Comparison of ENCODE assay signal across 15 mouse cellular contexts in the genomic region with DNA sequence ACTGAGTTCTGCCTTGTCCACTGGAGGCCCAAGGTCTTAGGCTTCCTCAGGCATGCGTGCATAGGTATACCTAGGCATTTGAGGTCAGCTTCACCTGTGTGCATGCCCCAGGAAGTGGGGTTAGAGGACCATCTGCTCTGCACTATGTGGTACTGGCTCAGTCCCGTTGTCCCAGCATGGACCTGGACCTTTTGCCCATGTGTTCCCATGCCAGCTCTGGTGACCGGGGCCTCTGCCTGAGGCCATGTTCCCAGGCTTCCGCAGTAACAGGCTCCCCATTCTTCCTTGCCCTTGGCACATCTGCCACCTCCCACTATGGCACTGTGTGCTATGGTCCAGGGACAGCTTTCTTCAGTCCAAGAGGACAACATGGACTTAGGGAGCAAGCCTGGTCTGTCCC. TPM values are rescaled to one million over a fixed set of nuclear protein-coding genes. Genes with fewer than 3 reads are reported as not detected.
A peak's percentile ranks its signal among the peaks of the same experiment; 100 is the strongest.
DNase-seq lines count a peak whose midpoint lies in the region; ATAC-seq and TF ChIP-seq lines count a peak whose summit lies in the region.
"Had no signal": no experiment of that assay in that cellular context is flagged by ENCODE, and none has a peak within 500 bp of the region (broad histone marks: within the 10 kb centered on the region; RNA-seq: fewer than 3 reads in every experiment).

No protein-coding gene starts in this region.

- H3K4me2 ChIP-seq in forebrain, postnatal 0 days (ENCODE audit: low read depth), result no peak overlapping the region
- H3K4me2 ChIP-seq in heart, embryonic 12.5 days, result no peak overlapping the region
- H3K4me2 ChIP-seq: embryonic facial prominence, embryonic 12.5 days; intestine, embryonic 15.5 days; liver, embryonic 11.5 days had no signal

- TF ChIP-seq CTCF in left cerebral cortex, adult 2 months (IDR thresholded peaks at IDR 0.05), result no peak
- TF ChIP-seq CTCF in forebrain, postnatal 0 days (IDR thresholded peaks at IDR 0.05; ENCODE audit: low read depth), result no peak

- 87% methylated on average over 4 of the region's 4 CpGs for WGBS in forebrain, postnatal 0 days
- 81% methylated on average over 4 of the region's 4 CpGs for WGBS in heart, embryonic 12.5 days

- H3K9ac ChIP-seq in forebrain, postnatal 0 days, result no peak overlapping the region
- H3K9ac ChIP-seq in heart, embryonic 12.5 days, result no peak overlapping the region
- H3K9ac ChIP-seq: embryonic facial prominence, embryonic 12.5 days; intestine, embryonic 15.5 days had no signal

- H3K4me3 ChIP-seq in left cerebral cortex, adult 2 months, result no peak overlapping the region
- H3K4me3 ChIP-seq in forebrain, postnatal 0 days (ENCODE audit: low read depth, low read length), result no peak overlapping the region
- H3K4me3 ChIP-seq in heart, embryonic 12.5 days, result no peak overlapping the region
- H3K4me3 ChIP-seq: embryonic facial prominence, embryonic 12.5 days; intestine, embryonic 15.5 days had no signal

- peak overlapping the region; percentile 29 for H3K27ac ChIP-seq in left cerebral cortex, adult 2 months
- H3K27ac ChIP-seq in forebrain, postnatal 0 days (ENCODE audit: low read depth, low read length), result no peak overlapping the region
- H3K27ac ChIP-seq in heart, embryonic 12.5 days (ENCODE audit: poor library complexity, severe bottlenecking), result no peak overlapping the region
- H3K27ac ChIP-seq: embryonic facial prominence, embryonic 12.5 days; intestine, embryonic 15.5 days had no signal

- peak; percentile 86 for ATAC-seq in cerebellum, adult (ENCODE audit: insufficient number of reproducible peaks, low FRiP score, low TSS enrichment)
- ATAC-seq in forebrain, postnatal 0 days, result no peak
- ATAC-seq in heart, embryonic 12.5 days (ENCODE audit: insufficient number of reproducible peaks, low FRiP score), result no peak
- ATAC-seq: intestine, embryonic 15.5 days had no signal

- H3K27me3 ChIP-seq in forebrain, postnatal 0 days (ENCODE audit: insufficient read depth, low read length), result no peaks in the 10 kb centered on the region
- H3K27me3 ChIP-seq in heart, embryonic 12.5 days (replicated peaks), result no peaks in the 10 kb centered on the region
- H3K27me3 ChIP-seq: embryonic facial prominence, embryonic 12.5 days; intestine, embryonic 15.5 days had no signal

- H3K4me1 ChIP-seq in forebrain, postnatal 0 days (ENCODE audit: insufficient read depth), result no peaks in the 10 kb centered on the region
- H3K4me1 ChIP-seq in heart, embryonic 12.5 days (replicated peaks), result peaks cover 3% of the 10 kb centered on the region; the same call in 1 of the 2 replicates
- H3K4me1 ChIP-seq: intestine, embryonic 15.5 days had no signal

- intact Hi-C loops in left cerebral cortex, adult 2 months (cut with DNase I), result loop anchor here (10.0 kb wide), 1 partner anchor 1497 kb away; no protein-coding TSS in a partner anchor

- DNase-seq in cerebellum, postnatal 4 days (ENCODE audit: low spot score in 2 of 2), result no peak
- DNase-seq in left cerebral cortex, adult 2 months (ENCODE audit: extremely low spot score in 1 of 2, low spot score in 2 of 2), result no peak
- no peak for DNase-seq in left cerebral cortex, adult 8-10 months (ENCODE audit: low spot score in 2 of 2)
- DNase-seq in cerebellum, adult 11 months, result peak; percentile 90
- DNase-seq in cerebellum, postnatal 25 days, result peak; percentile 90 to 91
- no peak for DNase-seq in forebrain, postnatal 0 days
- DNase-seq: gastrocnemius, postnatal 36 days; left cerebral cortex, postnatal 4 days had no signal

- no peaks in the 10 kb centered on the region for H3K36me3 ChIP-seq in forebrain, postnatal 0 days (ENCODE audit: insufficient read depth)
- no peaks in the 10 kb centered on the region for H3K36me3 ChIP-seq in heart, embryonic 12.5 days
- H3K36me3 ChIP-seq: intestine, embryonic 15.5 days had no signal

- H3K9me3 ChIP-seq in forebrain, postnatal 0 days (ENCODE audit: low read length), result no peaks in the 10 kb centered on the region
- no peaks in the 10 kb centered on the region for H3K9me3 ChIP-seq in heart, embryonic 12.5 days (replicated peaks)
- H3K9me3 ChIP-seq: embryonic facial prominence, embryonic 12.5 days; intestine, embryonic 15.5 days had no signal

RNA-seq across cellular contexts. Expression of a gene that starts 36.1 kb away (rescaled TPM):
- 10 to 100 TPM; 48.7 to 55.6 TPM for total RNA-seq in left cerebral cortex, adult 2 months (2021)
- 10 to 100 TPM; 54.4 to 63.9 (median 56.9) TPM for total RNA-seq in left cerebral cortex, adult 8-10 months (2022)
- 7.2 and 10.3 TPM in 2 replicates for total RNA-seq in forebrain, postnatal 0 days (2014; rRNA removed)
- 0.77 and 1.8 TPM in 2 replicates for polyA plus RNA-seq in forebrain, postnatal 0 days (2015; fragmentation: Nextera tagmentation; extraction: Ambion mirVana)
- 4.1 and 5.3 TPM in 2 replicates for polyA plus RNA-seq in heart, embryonic 12.5 days (2016; fragmentation: Nextera tagmentation; extraction: Ambion mirVana)
- total RNA-seq: hematopoietic stem cell, adult 5-6 weeks; neutrophil, adult 5-6 weeks had no signal

Comparison
In these comparisons a context has a peak if more than half of its experiments do, and no peak if none do; other contexts are left out.
1. DNase-seq: peak in cerebellum, adult 11 months (single experiment) and cerebellum, postnatal 25 days (2 of 2); none in cerebellum, postnatal 4 days (0 of 2), left cerebral cortex, adult 2 months (0 of 2), left cerebral cortex, adult 8-10 months (0 of 2) and forebrain, postnatal 0 days (single experiment).